Mouse (Mus musculus) olfactory bulb, adult 2 months (tissue): ENCODE data around the gene Pdss2.

ENCODE experiments used
- CTCF ChIP-seq: fragments of 200-500 bp; IDR thresholded peaks from 2 replicates; pipeline ENCODE4 v1.5.1; 2012; ENCODE audit warnings: low read depth, mild to moderate bottlenecking, low read length, moderate library complexity; ENCODE audit not compliant: insufficient read depth
- POLR2A ChIP-seq: fragments of 200-500 bp; IDR thresholded peaks from 2 replicates; pipeline ENCODE4 v1.6.1; 2012; ENCODE audit warnings: mild to moderate bottlenecking, low read depth, low read length, moderate library complexity; ENCODE audit not compliant: insufficient read depth

- TF ChIP-seq CTCF, result no peak
- TF ChIP-seq POLR2A, result no peak
Measured at GRCm38 (mm10) chr10:43226391-43226790, 5.1 kb downstream of the Pdss2 start.
